Mouse (Mus musculus) CH12.LX (cell line): ENCODE measurements at regions not wholly inside any gene's neighbourhood (a gene's known extent, or its start where the extent isn't known, plus 50 kb on each side); places are given as distances from the start of the nearest gene placed in this dataset.

ENCODE experiments used
- CTCF ChIP-seq, 2 experiments: IDR thresholded peaks in 1 of 2; conservative IDR thresholded peaks in 1 of 2; 2 replicates each; pipeline ENCODE4 v1.5.1; 2011 to 2012; ENCODE audit warnings: low read depth in 2 of 2, low read length in 2 of 2, improper control_type of control experiment in 1 of 2, inconsistent platforms in 1 of 2, mild to moderate bottlenecking in 1 of 2, moderate library complexity in 1 of 2
- E2F4 ChIP-seq: IDR thresholded peaks from 2 replicates; pipeline ENCODE4 v1.6.1; 2011; ENCODE audit warnings: low read depth, low read length, improper control_type of control experiment; ENCODE audit not compliant: insufficient replicate concordance
- EP300 ChIP-seq: IDR thresholded peaks from 2 replicates; pipeline ENCODE4 v1.6.1; 2011; ENCODE audit warnings: low read length, improper control_type of control experiment
- GABPA ChIP-seq: IDR thresholded peaks from 2 replicates; pipeline ENCODE4 v1.6.1; 2012; ENCODE audit warnings: low read depth, low read length, improper control_type of control experiment, inconsistent platforms; ENCODE audit not compliant: insufficient replicate concordance
- IRF4 ChIP-seq: IDR thresholded peaks from 2 replicates; pipeline ENCODE4 v1.6.1; 2014; ENCODE audit warnings: low read depth, mild to moderate bottlenecking, inconsistent platforms, low read length, improper control_type of control experiment
- JUND ChIP-seq: conservative IDR thresholded peaks from 2 replicates; pipeline ENCODE4 v1.6.1; 2011; ENCODE audit warnings: low read depth, low read length, improper control_type of control experiment
- MAFK ChIP-seq: IDR thresholded peaks from 2 replicates; pipeline ENCODE4 v1.6.1; 2011; ENCODE audit warnings: low read length, improper control_type of control experiment; ENCODE audit not compliant: insufficient replicate concordance
- MXI1 ChIP-seq: IDR thresholded peaks from 2 replicates; pipeline ENCODE4 v1.6.1; 2011; ENCODE audit warnings: mild to moderate bottlenecking, low read depth, low read length, improper control_type of control experiment
- POLR2A ChIP-seq: IDR thresholded peaks from 2 replicates; pipeline ENCODE4 v1.6.1; 2011; ENCODE audit warnings: low read depth, mild to moderate bottlenecking, improper control_type of control experiment, low read length
- SIN3A ChIP-seq: IDR thresholded peaks from 2 replicates; pipeline ENCODE4 v1.6.1; 2012; ENCODE audit warnings: low read length, improper control_type of control experiment, inconsistent platforms
- SMC3 ChIP-seq: IDR thresholded peaks from 2 replicates; pipeline ENCODE4 v1.6.1; 2011; ENCODE audit warnings: low read depth, low read length, improper control_type of control experiment

GRCm38 (mm10) chr9:92865822-92866221 lies 323.8 kb downstream of the Plod2 start:
- TF ChIP-seq POLR2A: no peak
- no peak for TF ChIP-seq E2F4
- TF ChIP-seq EP300: no peak
- TF ChIP-seq CTCF (conservative IDR thresholded peaks at IDR 0.05 in 1 of 2, IDR thresholded peaks at IDR 0.05 in 1 of 2; ENCODE audit: low read depth in 2 of 2, low read length in 2 of 2): no peak
- no peak for TF ChIP-seq GABPA
- TF ChIP-seq JUND: no peak
- no peak for TF ChIP-seq MXI1
- TF ChIP-seq SIN3A: no peak
- TF ChIP-seq SMC3: no peak
- TF ChIP-seq IRF4: no peak
- TF ChIP-seq MAFK: no peak
